Mouse (Mus musculus): ENCODE results near the gene Hypk. TPM values are rescaled to one million over a fixed set of nuclear protein-coding genes. Genes with fewer than 3 reads are reported as not detected.

Gene Hypk
- 29.2 and 45.9 TPM in 2 replicates for polyA plus RNA-seq (2012; rRNA removed)

DNA sequence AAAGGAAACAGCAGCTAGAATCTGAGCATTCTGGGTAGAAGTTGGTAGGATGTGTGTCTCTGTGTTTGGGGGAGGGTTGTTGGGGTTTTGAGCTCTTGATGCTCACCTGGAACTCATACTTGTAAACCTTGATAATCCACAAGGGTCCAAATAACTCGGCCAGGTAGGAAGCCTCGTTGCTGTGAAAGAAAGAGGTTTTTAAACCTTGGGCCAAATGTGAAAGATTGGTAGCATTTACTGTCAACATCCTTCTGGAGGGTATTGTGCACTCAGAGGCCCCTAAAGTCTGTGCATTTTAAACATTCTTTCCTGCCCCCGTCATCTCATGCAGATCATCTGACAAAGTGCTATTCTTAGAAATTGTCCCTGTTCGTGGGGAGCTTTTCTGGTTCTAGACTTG, at the start of gene Hypk:
Gene Hypk, plus strand, starts transcription at position 301 of the 400 bp plus-strand sequence.

DNA sequence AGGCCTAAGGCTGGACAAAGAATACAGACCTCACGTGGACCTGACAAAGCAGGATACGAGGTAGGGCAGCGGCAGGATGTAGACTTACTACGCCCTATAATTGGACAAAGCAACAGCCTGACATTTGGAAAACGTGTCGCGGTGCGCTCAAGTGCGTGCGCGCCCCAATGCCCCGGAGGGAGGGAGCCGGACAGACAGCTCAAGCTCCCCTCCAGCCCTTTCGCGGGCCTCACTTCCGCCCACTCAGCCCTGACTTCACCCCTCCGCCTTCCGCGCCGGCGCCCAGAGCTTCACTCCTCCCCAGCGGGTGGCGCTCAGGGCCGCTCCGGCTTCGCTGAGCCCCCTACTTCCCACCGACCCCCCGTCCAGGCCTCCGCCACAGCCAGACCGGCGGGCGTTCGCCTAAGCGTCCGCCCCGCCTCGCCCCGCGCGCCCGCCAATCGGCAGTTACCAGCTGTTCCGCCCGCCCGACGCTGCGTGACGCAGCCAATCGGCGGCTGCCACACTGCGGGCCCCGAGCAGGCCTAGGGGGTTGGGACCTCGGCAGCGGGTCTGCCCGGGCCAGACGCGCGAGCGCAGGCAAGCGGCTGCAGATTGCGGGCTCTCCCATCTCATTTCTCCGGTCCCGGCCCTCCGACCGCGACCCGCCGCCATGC, 39.6 kb upstream of the Hypk start, which contains the start of the genes Pdia3 and Catsper2:
Gene Pdia3, plus strand, starts transcription at position 389 of the 656 bp plus-strand sequence.
Gene Catsper2, minus strand, starts transcription at position 406 of the 656 bp plus-strand sequence.

DNA sequence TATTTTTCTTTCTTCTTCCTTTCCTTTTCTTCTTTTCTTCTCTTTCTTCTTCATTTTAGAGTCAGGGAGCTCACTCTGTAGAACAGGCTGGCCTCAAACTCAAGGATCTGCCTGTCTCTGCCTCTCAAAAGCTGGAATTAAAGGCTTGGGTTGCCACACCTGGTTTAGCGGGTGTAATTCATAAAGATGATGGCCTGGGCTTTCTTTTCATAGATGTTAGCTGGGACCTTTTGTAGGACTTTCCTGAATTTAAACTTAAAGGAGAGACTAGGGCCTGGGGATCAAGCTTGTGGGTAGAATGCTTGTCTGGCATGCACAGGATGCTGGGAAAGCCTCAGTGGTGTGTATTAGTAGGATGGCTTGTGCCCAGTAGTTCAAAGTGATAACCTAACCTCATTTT, 8.9 kb upstream of the Hypk start, which contains the start of gene Ell3:
Gene Ell3, minus strand, starts transcription at position 101 of the 400 bp plus-strand sequence.

DNA sequence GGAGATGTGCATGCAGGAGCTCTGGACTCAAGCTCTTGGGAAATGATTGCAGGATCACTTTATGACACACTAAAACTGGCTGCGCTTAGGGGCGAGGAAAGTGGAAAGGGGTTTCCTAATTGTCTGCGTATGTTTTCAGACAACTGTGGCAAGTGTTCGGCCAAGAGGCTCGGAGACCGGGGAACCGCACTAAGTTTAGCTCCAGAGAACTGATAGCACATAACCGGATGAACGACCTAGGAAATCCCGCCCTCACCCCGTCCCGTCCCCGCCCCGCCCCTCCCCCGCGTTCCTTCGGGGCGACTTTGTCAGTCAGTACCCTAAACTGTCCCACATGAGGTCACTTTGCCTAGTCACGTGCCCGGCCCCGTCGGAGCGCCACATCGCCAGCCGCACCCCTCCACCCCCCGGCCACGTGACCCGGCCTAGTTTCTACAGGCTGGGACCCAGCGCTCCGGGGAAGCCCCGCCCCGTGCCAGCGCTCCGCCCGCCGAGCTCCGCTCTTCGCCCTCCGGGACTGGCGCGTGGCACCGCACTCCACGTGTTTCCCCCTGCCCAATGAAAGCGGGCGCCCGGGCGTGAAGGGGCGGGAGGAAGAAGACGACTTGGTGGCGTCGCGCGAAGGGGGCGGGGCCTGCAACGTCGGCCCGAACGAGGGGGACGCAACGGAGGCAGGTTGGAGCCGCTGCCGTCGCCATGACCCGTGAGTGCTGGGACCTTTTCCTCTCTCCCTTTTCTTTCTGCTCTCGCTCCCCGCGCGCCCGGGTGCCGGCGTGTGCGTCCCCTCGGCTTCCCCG, 4.2 kb upstream of the Hypk start, which contains the start of gene Serf2:
Gene Serf2, plus strand, starts transcription at position 457 of the 797 bp plus-strand sequence.

DNA sequence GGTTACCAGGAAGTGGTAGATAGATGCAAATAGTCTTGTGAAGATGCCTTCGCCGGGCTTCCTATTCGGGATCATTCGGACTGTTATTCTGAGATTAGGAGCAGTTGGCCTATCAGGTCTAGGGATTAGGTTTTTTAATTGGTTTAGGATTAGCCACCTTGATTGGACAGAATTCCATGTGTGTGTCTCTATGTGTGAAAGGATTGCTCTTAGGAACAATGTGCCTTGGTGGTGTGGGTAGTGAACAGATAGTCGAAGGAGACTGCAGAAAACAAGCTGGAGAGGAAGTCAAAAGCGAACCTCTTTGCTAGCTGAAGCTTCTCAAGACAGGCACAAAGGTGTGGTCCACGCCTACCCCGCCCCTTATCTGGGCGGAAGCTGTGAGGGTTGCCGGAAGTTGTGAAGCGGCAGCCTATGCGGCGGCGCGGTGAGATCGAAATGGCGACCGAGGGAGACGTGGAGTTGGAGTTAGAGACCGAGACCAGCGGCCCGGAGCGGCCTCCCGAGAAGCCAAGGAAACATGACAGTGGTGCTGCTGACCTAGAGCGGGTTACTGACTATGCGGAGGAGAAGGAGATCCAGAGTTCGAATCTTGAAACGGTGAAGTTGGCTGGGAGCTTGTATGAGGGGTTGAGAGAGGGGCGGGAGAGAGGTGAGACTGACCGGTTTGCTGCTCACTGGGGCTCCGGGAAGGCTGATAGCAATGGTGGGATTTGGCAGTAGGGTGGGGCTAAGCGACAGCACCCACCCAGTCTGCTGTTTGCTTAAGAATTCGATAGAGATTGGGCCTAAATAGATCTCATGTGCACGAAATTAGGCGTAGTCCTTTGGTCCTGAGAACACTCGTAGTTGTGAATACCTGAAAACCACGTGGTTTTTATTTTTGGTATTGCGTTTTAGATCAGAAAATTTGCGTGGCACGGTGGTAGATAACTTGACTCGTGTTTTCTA, 3.9 kb downstream of the Hypk start, which contains the start of gene Serinc4:
Gene Serinc4, minus strand, starts transcription at position 90 of the 951 bp plus-strand sequence.

DNA sequence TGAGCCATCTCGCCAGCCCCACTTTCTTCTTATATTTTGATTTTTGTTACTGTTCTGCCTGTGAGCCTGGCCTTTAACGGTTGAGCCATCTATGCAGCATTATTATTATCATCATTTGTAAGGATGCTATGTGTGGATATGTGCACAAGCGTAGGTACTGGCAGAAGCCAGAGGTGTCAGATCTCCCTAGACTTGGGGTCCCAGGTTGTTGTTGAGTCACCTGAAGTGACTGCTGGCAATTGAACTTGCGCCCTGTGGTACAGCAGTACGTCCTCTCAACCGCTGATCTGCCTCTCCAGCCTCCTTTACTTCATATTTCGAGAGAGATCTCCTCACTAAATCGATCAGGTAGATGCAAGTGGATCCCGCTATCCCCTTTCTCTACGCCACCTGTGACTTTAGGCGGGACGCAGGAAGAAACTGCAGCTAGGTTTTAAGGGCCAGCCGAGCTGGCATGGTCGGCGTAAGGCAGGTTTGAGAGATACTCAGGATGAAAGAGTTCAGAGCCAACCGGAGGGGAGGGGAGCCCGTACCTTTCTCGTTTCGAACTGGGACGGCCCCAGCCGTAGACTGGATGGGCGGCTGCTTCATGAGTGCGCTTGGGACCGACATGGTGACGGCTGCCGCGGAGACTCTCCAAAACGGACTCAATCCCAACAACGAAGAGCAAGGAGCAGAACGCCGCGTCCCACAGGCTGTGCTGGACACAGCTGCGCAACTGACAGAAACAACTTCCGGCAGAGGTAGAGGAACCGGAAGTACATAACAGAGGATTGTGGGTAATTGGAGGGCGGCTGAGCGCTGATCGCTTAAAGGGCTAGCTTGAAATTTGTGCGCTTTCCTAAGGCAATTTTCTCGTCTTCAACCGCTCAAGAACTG, 20.4 kb downstream of the Hypk start, which contains the start of gene Mfap1b:
Gene Mfap1b, minus strand, starts transcription at position 767 of the 879 bp plus-strand sequence.

DNA sequence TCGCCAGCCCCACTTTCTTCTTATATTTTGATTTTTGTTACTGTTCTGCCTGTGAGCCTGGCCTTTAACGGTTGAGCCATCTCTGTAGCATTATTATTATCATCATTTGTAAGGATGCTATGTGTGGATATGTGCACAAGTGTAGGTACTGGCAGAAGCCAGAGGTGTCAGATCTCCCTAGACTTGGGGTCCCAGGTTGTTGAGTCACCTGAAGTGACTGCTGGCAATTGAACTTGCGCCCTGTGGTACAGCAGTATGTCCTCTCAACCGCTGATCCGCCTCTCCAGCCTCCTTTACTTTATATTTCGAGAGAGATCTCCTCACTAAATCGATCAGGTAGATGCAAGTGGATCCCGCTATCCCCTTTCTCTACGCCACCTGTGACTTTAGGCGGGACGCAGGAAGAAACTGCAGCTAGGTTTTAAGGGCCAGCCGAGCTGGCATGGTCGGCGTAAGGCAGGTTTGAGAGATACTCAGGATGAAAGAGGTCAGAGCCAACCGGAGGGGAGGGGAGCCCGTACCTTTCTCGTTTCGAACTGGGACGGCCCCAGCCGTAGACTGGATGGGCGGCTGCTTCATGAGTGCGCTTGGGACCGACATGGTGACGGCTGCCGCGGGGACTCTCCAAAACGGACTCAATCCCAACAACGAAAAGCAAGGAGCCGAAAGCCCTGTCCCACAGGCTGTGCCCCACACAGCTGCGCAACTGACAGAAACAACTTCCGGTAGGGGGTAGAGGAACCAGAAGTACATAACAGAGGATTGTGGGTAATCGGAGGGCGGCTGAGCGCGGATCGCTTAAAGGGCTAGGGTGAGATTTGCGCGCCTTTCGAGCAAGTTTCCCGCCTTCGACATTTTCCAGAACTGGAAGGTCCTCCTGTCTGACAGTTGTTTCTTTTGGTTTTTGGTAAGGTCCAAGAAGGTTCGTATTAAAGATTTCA, 53.1 kb downstream of the Hypk start, which contains the start of the genes Mfap1a and Wdr76:
Gene Mfap1a, minus strand, starts transcription at position 724 of the 941 bp plus-strand sequence.
Gene Wdr76, plus strand, starts transcription at position 782 of the 941 bp plus-strand sequence.

Other genes with a start within 250 kb of the Hypk start
- gene Trp53bp1, start 181.9 kb upstream of the Hypk start, polyA plus RNA-seq (2012; rRNA removed): 129 and 166 TPM in 2 replicates
- gene Map1a, start 163.7 kb upstream of the Hypk start, polyA plus RNA-seq (2012; rRNA removed): 8.4 and 8.7 TPM in 2 replicates
- gene Ppip5k1, start 97.9 kb upstream of the Hypk start, polyA plus RNA-seq (2012; rRNA removed): 15.0 and 18.7 TPM in 2 replicates
- 5.8 and 6.1 TPM in 2 replicates for gene Ckmt1, start 95.6 kb upstream of the Hypk start, polyA plus RNA-seq (2012; rRNA removed)
- 0.01 and 0.02 TPM in 2 replicates for gene Strc, start 66.1 kb upstream of the Hypk start, polyA plus RNA-seq (2012; rRNA removed)
- gene Pdia3, start 39.5 kb upstream of the Hypk start, polyA plus RNA-seq (2012; rRNA removed): 229 and 230 TPM in 2 replicates
- gene Catsper2, start 39.5 kb upstream of the Hypk start, polyA plus RNA-seq (2012; rRNA removed): 3.7 and 6.3 TPM in 2 replicates
- 1.5 and 2.2 TPM in 2 replicates for gene Ell3, start 9.0 kb upstream of the Hypk start, polyA plus RNA-seq (2012; rRNA removed)
- 398 and 607 TPM in 2 replicates for gene Serf2, start 4.1 kb upstream of the Hypk start, polyA plus RNA-seq (2012; rRNA removed)
- gene Serinc4, start 3.5 kb downstream of the Hypk start, polyA plus RNA-seq (2012; rRNA removed): 1.4 and 2.4 TPM in 2 replicates
- gene Mfap1b, start 20.8 kb downstream of the Hypk start, polyA plus RNA-seq (2012; rRNA removed): 28.9 and 58.7 TPM in 2 replicates
- 18.5 and 21.4 TPM in 2 replicates for gene Mfap1a, start 53.4 kb downstream of the Hypk start, polyA plus RNA-seq (2012; rRNA removed)
- 22.7 and 23.4 TPM in 2 replicates for gene Wdr76, start 53.4 kb downstream of the Hypk start, polyA plus RNA-seq (2012; rRNA removed)

Data from central nervous system, embryonic 11.5 days (tissue).